Mouse (Mus musculus) bone marrow macrophage, adult 2 months (primary cell): Measurements from ENCODE around the gene Phf2.

Experiments used
- CTCF ChIP-seq: IDR thresholded peaks from 2 replicates; pipeline ENCODE4 v1.5.1; 2012; ENCODE audit warnings: low read depth, mild to moderate bottlenecking, low read length, moderate library complexity
- POLR2A ChIP-seq: IDR thresholded peaks from 2 replicates; pipeline ENCODE4 v1.6.1; 2012; ENCODE audit warnings: mild to moderate bottlenecking, low read depth, low read length, borderline replicate concordance

DNA sequence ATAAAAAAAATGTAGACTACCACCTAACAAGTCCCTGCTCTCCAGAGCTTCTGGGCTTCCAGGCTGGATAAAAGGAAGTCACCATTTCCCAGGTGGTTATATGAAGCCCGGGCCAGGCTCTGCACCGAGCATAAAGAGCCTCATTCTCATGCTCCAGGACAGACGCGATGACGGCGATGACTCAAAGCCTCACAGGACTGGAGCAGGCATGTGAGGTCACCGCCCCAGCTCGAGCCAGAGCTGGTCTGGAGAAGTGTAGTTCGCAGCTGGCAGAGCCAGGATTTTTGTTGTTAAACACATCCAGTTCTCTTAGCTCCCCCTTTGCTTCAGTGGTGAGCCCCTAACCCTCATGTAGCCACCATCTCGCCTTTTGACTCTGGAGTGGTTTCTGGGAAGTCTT lies 48.6 kb downstream of the Phf2 start:
- TF ChIP-seq CTCF (no peak), POLR2A (no peak)
